Mouse (Mus musculus) spleen, adult 2 months (tissue): ENCODE results near the gene Brca1. TPM values are rescaled to one million over a fixed set of nuclear protein-coding genes. Genes with fewer than 3 reads are reported as not detected.

ENCODE experiments used
- DNase-seq, 2 experiments: peaks; one replicate each; pipeline versions ENCODE4 v3.0.0 to v3.0.0-alpha.2; 2012 to 2021; ENCODE audit warnings: low spot score in 2 of 2, low read depth in 1 of 2
- H3K27ac ChIP-seq: fragments of 200-500 bp; 2 replicates; pipeline ENCODE4 v1.5.1; 2012; ENCODE audit warnings: low read length, inconsistent platforms; ENCODE audit not compliant: insufficient read depth
- H3K27me3 ChIP-seq: fragments of 200-500 bp; 2 replicates; pipeline ENCODE4 v1.6.1; 2012; ENCODE audit warnings: mild to moderate bottlenecking, moderate library complexity, low read length, inconsistent platforms; ENCODE audit not compliant: control insufficient read depth, insufficient read depth
- H3K36me3 ChIP-seq: fragments of 200-500 bp; 2 replicates; pipeline ENCODE4 v1.6.1; 2012; ENCODE audit warnings: mild to moderate bottlenecking, low read length, inconsistent platforms; ENCODE audit not compliant: control insufficient read depth, insufficient read depth
- H3K4me1 ChIP-seq: fragments of 200-500 bp; 2 replicates; pipeline ENCODE4 v1.6.1; 2011; ENCODE audit warnings: inconsistent platforms; ENCODE audit not compliant: control insufficient read depth, insufficient read depth, insufficient read length
- H3K4me3 ChIP-seq: fragments of 200-500 bp; 2 replicates; pipeline ENCODE4 v1.5.1; 2011; ENCODE audit warnings: mild to moderate bottlenecking, inconsistent platforms; ENCODE audit not compliant: insufficient read depth, insufficient read length; ENCODE audit errors: extremely low read depth
- CTCF ChIP-seq: fragments of 200-500 bp; IDR thresholded peaks from 2 replicates; pipeline ENCODE4 v1.5.1; 2011; ENCODE audit warnings: mild to moderate bottlenecking, inconsistent platforms; ENCODE audit not compliant: insufficient read depth, insufficient read length, insufficient replicate concordance; ENCODE audit errors: extremely low read depth
- POLR2A ChIP-seq: fragments of 200-500 bp; IDR thresholded peaks from 2 replicates; pipeline ENCODE4 v1.6.1; 2011; ENCODE audit warnings: low read depth, low read length, inconsistent platforms
- WGBS: fragments of 180-500 bp; shearing (Covaris S2); methylation state at CpG from one replicate; pipeline ENCODE4 v1.1.7; 2018; 5-methylcytosine and 5-hydroxymethylcytosine counted together
- polyA plus RNA-seq: library from polyadenylated mRNA; depleted of rRNA; stranded (reverse); fragments of >200 nt; gene quantifications from 2 replicates; pipeline ENCODE4 v1.2.3, GENCODE M21; 2012

Brca1 gene
- polyA plus RNA-seq, 1 experiment = 1.5 TPM

- Histone ChIP-seq H3K36me3 (peaks cover 33% of the 10 kb centered on the region), H3K4me1 (peaks cover 6% of the 10 kb centered on the region; the same call in 1 of the 2 replicates), H3K27me3 (no peaks in the 10 kb centered on the region), H3K4me3 (no peak overlapping the region), H3K27ac (no peak overlapping the region)
- DNase-seq = no peak
- 89% methylated on average over 15 of the region's 15 CpGs for WGBS
- TF ChIP-seq POLR2A = no peak
- TF ChIP-seq CTCF = no peak
These were observed 91.4 kb downstream of the Brca1 start for GRCm38 (mm10) chr11:101460321-101460720.

- H3K4me3 ChIP-seq = no peak overlapping the region
- no peak for DNase-seq
- no peaks in the 10 kb centered on the region for H3K27me3 ChIP-seq
- H3K27ac ChIP-seq = no peak overlapping the region
- 0 out of 2 replicates have a peak, but pooled peaks cover 2% of the 10 kb centered on the region for H3K4me1 ChIP-seq
- no peak for TF ChIP-seq CTCF
- TF ChIP-seq POLR2A = no peak
- H3K36me3 ChIP-seq = peaks cover 33% of the 10 kb centered on the region
- 94% methylated on average over 6 of the region's 6 CpGs for WGBS
These were observed 92.0 kb downstream of the Brca1 start for GRCm38 (mm10) chr11:101459716-101460115.

DNA sequence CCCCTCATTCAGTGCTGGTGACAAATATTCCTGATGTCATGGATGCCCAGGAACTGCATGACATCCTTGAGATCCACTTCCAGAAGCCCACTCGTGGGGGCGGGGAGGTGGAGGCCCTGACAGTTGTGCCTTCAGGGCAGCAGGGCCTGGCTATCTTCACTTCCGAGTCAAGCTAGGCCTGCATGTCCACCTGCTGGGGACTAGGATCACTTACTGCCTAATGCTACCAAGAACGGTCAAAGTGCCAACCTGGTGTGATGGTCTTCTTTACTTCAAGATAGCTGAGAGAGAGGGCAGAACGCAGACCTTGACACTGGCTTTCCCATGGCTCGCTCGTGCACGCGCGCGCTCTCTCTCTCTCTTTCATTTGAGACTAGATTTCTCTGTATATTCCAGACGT lies 93.5 kb downstream of the Brca1 start:
- DNase-seq = no peak
- 92% methylated on average over 12 of the region's 12 CpGs for WGBS
- no peak for TF ChIP-seq CTCF
- TF ChIP-seq POLR2A = no peak
- Histone ChIP-seq H3K4me1 (no peaks in the 10 kb centered on the region), H3K27me3 (no peaks in the 10 kb centered on the region), H3K27ac (no peak overlapping the region), H3K36me3 (peaks cover 33% of the 10 kb centered on the region), H3K4me3 (no peak overlapping the region)

DNA sequence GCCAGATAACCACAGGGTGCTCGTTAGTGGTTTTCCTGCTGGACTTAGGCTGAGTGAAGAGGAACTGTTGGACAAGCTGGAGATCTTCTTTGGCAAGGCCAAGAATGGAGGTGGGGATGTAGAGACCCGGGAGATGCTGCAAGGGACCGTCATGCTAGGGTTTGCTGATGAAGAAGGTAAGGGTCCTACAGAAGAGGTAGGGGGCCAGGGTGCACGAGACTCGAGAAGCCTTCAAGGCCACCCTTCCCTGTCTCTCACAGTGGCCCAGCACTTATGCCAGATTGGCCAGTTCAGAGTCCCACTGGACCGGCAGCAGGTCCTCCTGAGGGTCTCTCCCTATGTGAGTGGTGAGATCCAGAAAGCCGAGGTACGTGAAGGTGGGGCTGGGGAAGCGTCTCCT lies 94.1 kb downstream of the Brca1 start:
- H3K36me3 ChIP-seq = peaks cover 33% of the 10 kb centered on the region
- 91% methylated on average over 9 of the region's 9 CpGs for whole genome bisulfite sequencing
- H3K27ac ChIP-seq = no peak overlapping the region
- DNase-seq = no peak
- no peak overlapping the region for H3K4me3 ChIP-seq
- no peaks in the 10 kb centered on the region for H3K4me1 ChIP-seq
- no peak for TF ChIP-seq CTCF
- TF ChIP-seq POLR2A = no peak
- no peaks in the 10 kb centered on the region for H3K27me3 ChIP-seq

- peaks cover 33% of the 10 kb centered on the region for H3K36me3 ChIP-seq
- WGBS = 96% methylated on average over 7 of the region's 7 CpGs
These were observed 96.1 kb downstream of the Brca1 start for GRCm38 (mm10) chr11:101455627-101456026.

DNA sequence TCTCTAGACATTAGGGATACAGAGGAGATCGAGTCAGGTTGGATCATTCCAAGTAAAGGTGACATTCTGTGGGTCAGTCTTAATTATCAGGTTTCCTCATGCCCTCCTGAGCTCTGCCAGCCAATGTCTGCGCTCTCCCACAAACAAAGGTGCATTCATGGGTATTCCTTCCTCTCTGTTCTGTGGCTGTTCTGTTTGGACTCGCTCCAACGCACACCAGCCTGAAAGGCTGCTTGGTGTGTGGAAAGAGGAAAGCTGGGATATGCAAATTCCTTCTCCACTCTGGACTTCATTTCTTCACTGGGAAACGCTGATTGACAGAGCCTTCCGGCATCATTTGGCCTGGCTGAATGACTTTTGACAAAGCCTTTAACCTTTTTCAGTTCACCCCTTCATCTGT lies 97.1 kb downstream of the Brca1 start:
- no peak for DNase-seq
- peaks cover 29% of the 10 kb centered on the region for H3K36me3 ChIP-seq
- no peaks in the 10 kb centered on the region for H3K27me3 ChIP-seq
- no peak overlapping the region for H3K27ac ChIP-seq
- no peak for TF ChIP-seq POLR2A
- TF ChIP-seq CTCF = no peak
- H3K4me1 ChIP-seq = peaks cover 2% of the 10 kb centered on the region; the same call in 1 of the 2 replicates
- no peak overlapping the region for H3K4me3 ChIP-seq
- WGBS = 93% methylated on average over 6 of the region's 6 CpGs

More at GRCm38 (mm10) chr11:101455627-101456026, 96.1 kb downstream of the Brca1 start:
- Histone ChIP-seq H3K4me1 (peaks cover 2% of the 10 kb centered on the region; the same call in 1 of the 2 replicates), H3K27me3 (no peaks in the 10 kb centered on the region), H3K4me3 (no peak overlapping the region), H3K27ac (no peak overlapping the region)
- no peak for DNase-seq
- TF ChIP-seq CTCF (no peak), POLR2A (no peak)

- Histone ChIP-seq H3K27me3 (no peaks in the 10 kb centered on the region), H3K4me1 (peaks cover 2% of the 10 kb centered on the region; the same call in 1 of the 2 replicates), H3K27ac (no peak overlapping the region), H3K36me3 (peaks cover 8% of the 10 kb centered on the region), H3K4me3 (no peak overlapping the region)
- TF ChIP-seq POLR2A = no peak
- no peak for TF ChIP-seq CTCF
- 57% methylated on average over 10 of the region's 10 CpGs for WGBS
- no peak for DNase-seq
These were observed 99.5 kb downstream of the Brca1 start for GRCm38 (mm10) chr11:101452093-101452774.
